10 mouse cellular contexts compared by ENCODE assay signal in the genomic region with DNA sequence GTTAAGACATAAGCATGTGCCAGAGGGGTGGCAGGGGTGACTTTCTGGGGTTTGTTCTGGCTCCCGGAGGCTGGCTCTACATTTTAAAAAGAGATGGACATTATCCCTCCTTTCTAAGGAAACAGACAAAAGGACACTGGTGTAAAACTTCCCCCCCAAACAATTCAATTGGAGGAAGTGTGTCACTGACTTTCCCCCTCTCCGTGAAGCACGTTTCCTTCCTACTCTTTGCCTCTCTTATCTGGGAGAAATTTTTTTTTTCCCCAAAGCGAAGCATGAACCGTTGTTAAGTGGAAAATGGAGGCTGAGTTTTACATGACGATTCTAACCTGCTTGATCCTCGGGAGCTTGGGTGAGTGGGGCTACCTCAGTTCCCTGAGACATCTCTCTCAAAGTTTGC. TPM values are rescaled to one million over a fixed set of nuclear protein-coding genes. Genes with fewer than 3 reads are reported as not detected.
A peak's percentile ranks its signal among the peaks of the same experiment; 100 is the strongest.
DNase-seq lines count a peak whose midpoint lies in the region; ATAC-seq lines count a peak whose summit lies in the region.
"Had no signal": no experiment of that assay in that cellular context is flagged by ENCODE, and none has a peak within 500 bp of the region (broad histone marks: within the 10 kb centered on the region; RNA-seq: fewer than 3 reads in every experiment).

Gene Ptprb, plus strand, starts transcription at position 244 of the 400 bp plus-strand sequence.

- WGBS in kidney, embryonic 14.5 days = 68% methylated on average over 7 of the region's 7 CpGs
- 57% methylated on average over 7 of the region's 7 CpGs for WGBS in intestine, embryonic 15.5 days

- H3K4me1 ChIP-seq in kidney, embryonic 14.5 days (ENCODE audit: control insufficient read depth, insufficient read depth, low read length) = peaks cover 6% of the 10 kb centered on the region; the same call in 1 of the 2 replicates
- no peaks in the 10 kb centered on the region for H3K4me1 ChIP-seq in intestine, embryonic 15.5 days (replicated peaks)

- H3K4me3 ChIP-seq in kidney, embryonic 14.5 days (ENCODE audit: low read length) = peak within 1 kb of the TSS; percentile 10; the same call in 1 of the 2 replicates
- H3K4me3 ChIP-seq in intestine, embryonic 15.5 days (replicated peaks) = 0 out of 2 replicates have a peak within 1 kb of the TSS, but pooled peaks have one; percentile 9

- intact Hi-C loops in gastrocnemius, postnatal 36 days (cut with DNase I) = no loop called here

- no peak within 1 kb of the TSS; the same call in 1 of the 2 replicates for H3K27ac ChIP-seq in kidney, embryonic 14.5 days (ENCODE audit: low read depth, low read length)
- H3K27ac ChIP-seq in intestine, embryonic 15.5 days = no peak within 1 kb of the TSS

- no peaks in the 10 kb centered on the region for H3K27me3 ChIP-seq in kidney, embryonic 14.5 days (ENCODE audit: control insufficient read depth, insufficient read depth, low read length)
- H3K27me3 ChIP-seq in intestine, embryonic 15.5 days (replicated peaks) = no peaks in the 10 kb centered on the region

- H3K4me2 ChIP-seq in kidney, embryonic 14.5 days (replicated peaks; ENCODE audit: low read depth, low read length) = no peak within 1 kb of the TSS; the same call in 1 of the 2 replicates
- no peak within 1 kb of the TSS for H3K4me2 ChIP-seq in intestine, embryonic 15.5 days (replicated peaks)

- H3K9ac ChIP-seq in kidney, embryonic 14.5 days (ENCODE audit: low read depth, low read length) = no peak within 1 kb of the TSS
- H3K9ac ChIP-seq in intestine, embryonic 15.5 days = no peak within 1 kb of the TSS

- no peaks in the 10 kb centered on the region for H3K36me3 ChIP-seq in kidney, embryonic 14.5 days (ENCODE audit: control insufficient read depth, insufficient read depth, low read length)
- no peaks in the 10 kb centered on the region for H3K36me3 ChIP-seq in intestine, embryonic 15.5 days

- no peak for ATAC-seq in kidney, embryonic 14.5 days (ENCODE audit: low FRiP score, low TSS enrichment)
- ATAC-seq in intestine, embryonic 15.5 days = no peak
- no peak for ATAC-seq in megakaryocyte progenitor cell, adult 5-6 weeks (replicated peaks; ENCODE audit: poor library complexity)

- no peak for DNase-seq in kidney, adult 18-20 months
- no peak for DNase-seq in adrenal gland, adult 2 months
- DNase-seq in gastrocnemius, postnatal 36 days = no peak
- no peak for DNase-seq in embryo, embryonic 10.5 days (ENCODE audit: low spot score)
- DNase-seq in ovary, adult 18-20 months (ENCODE audit: low spot score) = no peak
- DNase-seq: B cell, adult 2 months; embryo, embryonic 11 days had no signal

- H3K9me3 ChIP-seq in kidney, embryonic 14.5 days (ENCODE audit: control insufficient read depth, low read length) = no peaks in the 10 kb centered on the region
- no peaks in the 10 kb centered on the region for H3K9me3 ChIP-seq in intestine, embryonic 15.5 days

RNA-seq across cellular contexts. Expression of gene Ptprb, which starts in this region (rescaled TPM):
- 4.4 and 6.3 TPM in 2 replicates for polyA plus RNA-seq in kidney, embryonic 14.5 days (2014; fragmentation: Nextera tagmentation; extraction: Ambion mirVana)
- 10 to 100 TPM; 36.3 to 47.5 TPM for total RNA-seq in adrenal gland, adult 2 months (2021)
- polyA plus RNA-seq in adrenal gland, adult 2 months (2012; rRNA removed) = 4.9 and 5.0 TPM in 2 replicates
- total RNA-seq in gastrocnemius, postnatal 36 days (2021) = 10 to 100 TPM; 26.0 to 27.8 TPM
- 4.6 and 4.7 TPM in 2 replicates for polyA plus RNA-seq in intestine, embryonic 15.5 days (2015; fragmentation: Nextera tagmentation; extraction: Ambion mirVana)
- 0.02 TPM in 1 of 2 replicates, not detected in the other for total RNA-seq in megakaryocyte progenitor cell, adult 5-6 weeks (2015)
- not detected in 2 replicates for total RNA-seq in megakaryocyte progenitor cell, adult 5-6 weeks (2017)

Comparison
In these comparisons a context has a peak if more than half of its experiments do, and no peak if none do; other contexts are left out.
1. RNA of gene Ptprb (total RNA-seq): 36.3 to 47.5 TPM in adrenal gland, adult 2 months and 26.0 to 27.8 TPM in gastrocnemius, postnatal 36 days; 0.02 TPM in megakaryocyte progenitor cell, adult 5-6 weeks; every median in the first group is over 10 times any median in the second.